Mouse (Mus musculus) embryonic facial prominence, embryonic 15.5 days (tissue): ENCODE results near the gene Lrig3. TPM values are rescaled to one million over a fixed set of nuclear protein-coding genes. Genes with fewer than 3 reads are reported as not detected.

ENCODE experiments used
- ATAC-seq: fragments of 200-750 bp; cut with Nextera tagmentation; 2 replicates; pipeline ENCODE4 v1.8.0; 2017; ENCODE audit warnings: low read depth, moderate TSS enrichment; ENCODE audit not compliant: insufficient number of reproducible peaks, low FRiP score, low TSS enrichment
- H3K27ac ChIP-seq: fragments of 300-500 bp; sonication (generic); replicated peaks from 2 replicates; pipeline ENCODE4 v1.5.1; 2015; ENCODE audit warnings: mild to moderate bottlenecking, inconsistent platforms
- H3K27me3 ChIP-seq: fragments of 300-500 bp; sonication (generic); 2 replicates; pipeline ENCODE4 v1.6.1; 2015; ENCODE audit warnings: inconsistent platforms
- H3K36me3 ChIP-seq: fragments of 300-500 bp; sonication (generic); 2 replicates; pipeline ENCODE4 v1.6.1; 2015; ENCODE audit warnings: mild to moderate bottlenecking, inconsistent platforms
- H3K4me1 ChIP-seq: fragments of 300-500 bp; sonication (generic); 2 replicates; pipeline ENCODE4 v1.6.1; 2015; ENCODE audit warnings: inconsistent platforms
- H3K4me2 ChIP-seq: fragments of 300-500 bp; sonication (generic); replicated peaks from 2 replicates; pipeline ENCODE4 v1.6.1; 2015; ENCODE audit warnings: mild to moderate bottlenecking, inconsistent platforms
- H3K4me3 ChIP-seq: fragments of 300-500 bp; sonication (generic); replicated peaks from 2 replicates; pipeline ENCODE4 v1.5.1; 2015; ENCODE audit warnings: mild to moderate bottlenecking, inconsistent platforms
- H3K9ac ChIP-seq: fragments of 300-500 bp; sonication (generic); 2 replicates; pipeline ENCODE4 v1.6.1; 2015; ENCODE audit warnings: inconsistent platforms
- H3K9me3 ChIP-seq: fragments of 300-500 bp; sonication (generic); replicated peaks from 2 replicates; pipeline ENCODE4 v1.6.1; 2016; ENCODE audit warnings: inconsistent platforms
- WGBS: fragments of 180-500 bp; shearing (Covaris S2); methylation state at CpG from one replicate; pipeline ENCODE4 v1.1.7; 2015; 5-methylcytosine and 5-hydroxymethylcytosine counted together
- polyA plus RNA-seq: library from polyadenylated mRNA; unstranded; fragments of >200 nt; fragmentation: Nextera tagmentation; extraction: Ambion mirVana; gene quantifications from 2 replicates; pipeline ENCODE4 v1.2.1, GENCODE M21; 2015

Lrig3 gene
- polyA plus RNA-seq, 1 experiment from 2014 or later: 32.5 TPM

DNA sequence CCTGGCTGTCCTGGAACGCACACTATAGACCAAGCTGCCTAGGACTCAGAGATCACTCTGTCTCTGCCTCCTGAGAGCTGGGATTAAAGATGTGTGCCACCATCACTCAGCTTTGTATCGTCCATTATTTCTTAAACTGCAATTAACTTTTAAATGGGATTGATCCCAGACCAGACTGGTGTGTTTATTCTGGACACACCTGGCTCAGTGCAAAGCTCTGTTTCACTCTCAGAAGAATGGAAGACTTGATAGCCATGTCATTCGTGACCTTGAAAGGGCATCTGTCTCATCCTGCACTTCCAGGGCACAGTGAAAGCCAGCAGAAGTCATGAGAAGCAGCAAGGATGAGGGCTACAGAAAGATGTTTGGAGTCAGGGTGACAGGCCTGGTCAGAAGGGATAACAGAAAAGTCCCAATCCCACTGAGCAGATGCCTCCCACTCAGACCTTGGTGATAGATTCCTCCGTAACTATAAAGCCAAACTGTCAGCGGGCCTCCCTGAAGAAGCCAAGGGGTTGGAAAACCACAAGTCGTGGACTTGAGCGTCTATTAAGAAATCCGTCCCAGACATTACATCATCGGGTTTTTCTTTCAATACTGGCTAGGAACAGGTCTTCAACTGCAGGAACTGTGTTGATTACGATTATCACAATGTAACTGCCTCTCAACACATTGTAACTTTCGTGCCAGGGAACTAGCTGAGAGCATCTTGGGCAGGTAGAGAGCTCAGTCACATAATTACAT is 25.5 kb upstream of the Lrig3 start:
- H3K4me2 ChIP-seq: no peak overlapping the region
- 60% methylated on average over 11 of the region's 11 CpGs for WGBS
- ATAC-seq: no peak
- H3K27me3 ChIP-seq: no peaks in the 10 kb centered on the region
- H3K27ac ChIP-seq: no peak overlapping the region
- no peak overlapping the region for H3K4me3 ChIP-seq
- H3K4me1 ChIP-seq: peaks cover 12% of the 10 kb centered on the region
- no peak overlapping the region for H3K9ac ChIP-seq
- no peaks in the 10 kb centered on the region for H3K9me3 ChIP-seq
- H3K36me3 ChIP-seq: no peaks in the 10 kb centered on the region

DNA sequence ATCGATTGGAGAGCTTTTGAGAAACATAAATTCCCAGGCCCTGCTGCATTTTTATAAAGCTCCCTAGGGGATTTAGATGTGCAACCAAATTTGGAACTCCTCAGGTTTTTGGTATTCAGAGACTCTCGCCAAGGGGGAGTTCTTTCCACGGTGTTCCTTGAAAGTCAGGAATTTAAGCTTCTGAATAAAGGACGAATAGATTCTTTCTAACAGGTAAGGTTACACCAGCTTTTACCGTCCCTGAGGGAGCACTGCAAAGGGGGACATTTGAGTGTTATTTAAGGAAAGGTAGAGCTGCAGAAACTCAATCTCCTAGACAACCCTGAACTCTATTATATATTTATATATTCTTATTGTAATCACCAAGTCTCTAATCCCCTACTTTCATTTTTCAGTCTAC is 22.9 kb upstream of the Lrig3 start:
- ATAC-seq: no peak
- H3K4me2 ChIP-seq: no peak overlapping the region
- no peak overlapping the region for H3K4me3 ChIP-seq
- no peaks in the 10 kb centered on the region for H3K27me3 ChIP-seq
- no peaks in the 10 kb centered on the region for H3K36me3 ChIP-seq
- no peak overlapping the region for H3K9ac ChIP-seq
- no peak overlapping the region for H3K27ac ChIP-seq
- WGBS: 21% methylated on average over 5 of the region's 5 CpGs
- peaks cover 10% of the 10 kb centered on the region for H3K4me1 ChIP-seq
- H3K9me3 ChIP-seq: no peaks in the 10 kb centered on the region

DNA sequence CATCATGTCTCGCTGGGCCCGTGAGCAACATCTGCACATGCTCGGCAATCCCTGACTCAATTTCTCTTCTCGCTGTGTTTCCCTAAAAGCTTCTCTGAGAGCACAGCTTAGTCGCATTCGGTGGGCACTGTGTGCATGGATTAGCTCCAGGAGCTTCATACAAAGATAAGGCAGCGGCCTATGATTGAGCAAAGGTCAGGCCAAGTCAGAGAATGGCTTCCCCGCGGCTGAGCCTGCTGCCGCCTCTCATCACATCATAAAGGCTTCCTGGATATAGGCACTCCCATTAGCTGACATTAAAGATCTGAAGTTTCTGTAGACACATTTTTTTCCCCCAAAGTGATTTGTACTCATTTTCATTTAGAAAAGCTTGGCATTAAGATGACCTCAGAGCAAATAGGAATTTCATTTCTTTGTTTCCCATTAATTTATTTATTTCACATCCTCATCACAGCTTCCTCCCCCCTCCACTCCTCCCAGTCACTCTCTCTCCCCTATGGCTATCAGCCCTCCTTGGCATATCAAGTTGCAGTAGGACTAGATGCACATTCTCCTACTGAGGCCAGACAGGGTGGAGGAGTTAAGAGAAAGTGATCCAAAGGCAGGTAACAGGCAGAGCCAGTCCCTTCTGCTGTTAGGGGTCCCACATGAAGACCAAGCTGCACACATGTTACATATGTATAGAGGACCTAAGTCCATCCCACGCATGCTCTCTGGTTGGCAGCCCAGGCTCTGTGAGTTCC is 21.0 kb upstream of the Lrig3 start:
- Histone ChIP-seq H3K27me3 (no peaks in the 10 kb centered on the region), H3K9me3 (no peaks in the 10 kb centered on the region), H3K9ac (no peak overlapping the region), H3K4me3 (no peak overlapping the region), H3K4me2 (no peak overlapping the region), H3K27ac (no peak overlapping the region), H3K4me1 (peaks cover 23% of the 10 kb centered on the region), H3K36me3 (no peaks in the 10 kb centered on the region)
- no peak for ATAC-seq
- WGBS: 62% methylated on average over 11 of the region's 11 CpGs

DNA sequence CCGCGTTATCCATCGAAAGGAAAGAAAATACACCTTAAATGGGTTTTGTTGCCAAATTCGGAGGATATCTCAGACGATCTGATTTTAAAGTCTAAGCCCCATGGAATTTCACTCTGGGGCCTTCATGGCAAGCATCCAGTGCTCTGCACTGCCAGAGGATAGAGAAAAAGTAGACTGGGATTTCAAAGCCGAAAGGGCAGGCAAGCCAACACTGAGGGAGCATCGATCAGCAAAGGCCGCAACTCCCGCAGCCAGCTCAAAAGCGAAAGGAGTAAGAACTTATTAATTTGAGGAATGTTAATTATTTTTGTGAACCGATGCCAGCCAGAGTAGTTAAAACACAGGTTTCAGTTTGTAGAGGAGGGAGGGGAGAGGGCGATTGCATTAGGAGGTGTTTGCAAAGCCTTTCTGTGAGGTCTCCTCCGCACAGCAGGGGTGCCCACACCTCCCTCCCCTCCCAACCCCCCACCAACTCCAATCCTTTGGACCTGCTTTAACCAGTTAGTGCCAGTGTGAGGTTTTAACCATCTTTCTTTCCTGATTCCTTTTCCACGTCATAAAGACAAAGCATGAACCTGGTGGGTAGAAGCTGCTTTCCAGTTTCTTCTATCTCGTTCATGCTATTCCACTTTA is 17.0 kb upstream of the Lrig3 start:
- no peak overlapping the region for H3K9ac ChIP-seq
- H3K36me3 ChIP-seq: no peaks in the 10 kb centered on the region
- no peaks in the 10 kb centered on the region for H3K27me3 ChIP-seq
- peak overlapping the region; percentile 18 for H3K4me3 ChIP-seq
- no peak overlapping the region for H3K27ac ChIP-seq
- no peaks in the 10 kb centered on the region for H3K9me3 ChIP-seq
- 22% methylated on average over 15 of the region's 15 CpGs for WGBS
- no peak for ATAC-seq
- peak overlapping the region; percentile 38 for H3K4me2 ChIP-seq
- H3K4me1 ChIP-seq: peaks cover 20% of the 10 kb centered on the region

DNA sequence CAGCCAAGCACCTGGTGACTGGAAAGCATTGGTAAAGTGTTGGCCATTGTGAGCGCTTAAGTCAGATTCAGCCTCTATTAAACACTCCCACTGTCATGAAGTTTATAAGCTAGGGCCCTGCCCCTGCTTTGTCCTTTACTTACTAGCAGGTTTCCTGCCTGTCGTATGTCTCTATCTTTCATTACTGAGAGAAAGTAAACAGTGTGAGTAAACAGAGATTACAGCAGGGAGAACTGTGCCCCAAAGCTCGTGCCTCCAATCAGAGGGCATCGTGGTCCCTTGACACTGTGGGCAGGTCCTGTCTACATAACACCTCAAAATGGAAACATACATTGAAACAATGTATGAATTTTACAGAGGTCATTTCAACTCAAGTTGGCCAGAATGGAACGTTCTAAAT is 14.3 kb upstream of the Lrig3 start:
- Histone ChIP-seq H3K36me3 (no peaks in the 10 kb centered on the region), H3K4me3 (no peak overlapping the region), H3K9me3 (no peaks in the 10 kb centered on the region), H3K9ac (no peak overlapping the region), H3K4me1 (peaks cover 29% of the 10 kb centered on the region), H3K27me3 (no peaks in the 10 kb centered on the region), H3K4me2 (no peak overlapping the region), H3K27ac (no peak overlapping the region)
- 78% methylated on average over 5 of the region's 5 CpGs for WGBS
- ATAC-seq: no peak

DNA sequence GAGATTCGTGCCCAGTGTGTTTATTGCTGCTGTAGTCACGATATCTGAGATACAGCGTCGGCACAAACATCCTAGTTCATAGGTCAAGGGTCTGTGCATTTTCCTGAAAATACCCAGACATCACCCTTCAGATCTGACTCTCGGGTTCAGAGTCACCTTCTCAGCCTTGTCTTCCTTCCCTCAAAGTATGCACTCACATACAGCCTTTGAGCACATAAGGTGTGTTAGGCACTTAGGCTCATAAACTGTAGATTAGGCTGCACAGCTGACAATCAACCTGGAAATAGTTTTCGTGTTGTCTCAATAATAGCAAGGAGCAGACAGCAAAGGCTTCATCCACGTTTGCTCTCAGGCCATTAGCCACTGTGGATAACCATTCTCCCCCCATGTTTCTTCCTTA is 11.6 kb upstream of the Lrig3 start:
- ATAC-seq: no peak
- Histone ChIP-seq H3K27ac (no peak overlapping the region), H3K4me2 (no peak overlapping the region), H3K36me3 (no peaks in the 10 kb centered on the region), H3K9me3 (no peaks in the 10 kb centered on the region), H3K4me3 (no peak overlapping the region), H3K4me1 (peaks cover 18% of the 10 kb centered on the region), H3K27me3 (no peaks in the 10 kb centered on the region), H3K9ac (no peak overlapping the region)
- WGBS: 71% methylated on average over 7 of the region's 7 CpGs

DNA sequence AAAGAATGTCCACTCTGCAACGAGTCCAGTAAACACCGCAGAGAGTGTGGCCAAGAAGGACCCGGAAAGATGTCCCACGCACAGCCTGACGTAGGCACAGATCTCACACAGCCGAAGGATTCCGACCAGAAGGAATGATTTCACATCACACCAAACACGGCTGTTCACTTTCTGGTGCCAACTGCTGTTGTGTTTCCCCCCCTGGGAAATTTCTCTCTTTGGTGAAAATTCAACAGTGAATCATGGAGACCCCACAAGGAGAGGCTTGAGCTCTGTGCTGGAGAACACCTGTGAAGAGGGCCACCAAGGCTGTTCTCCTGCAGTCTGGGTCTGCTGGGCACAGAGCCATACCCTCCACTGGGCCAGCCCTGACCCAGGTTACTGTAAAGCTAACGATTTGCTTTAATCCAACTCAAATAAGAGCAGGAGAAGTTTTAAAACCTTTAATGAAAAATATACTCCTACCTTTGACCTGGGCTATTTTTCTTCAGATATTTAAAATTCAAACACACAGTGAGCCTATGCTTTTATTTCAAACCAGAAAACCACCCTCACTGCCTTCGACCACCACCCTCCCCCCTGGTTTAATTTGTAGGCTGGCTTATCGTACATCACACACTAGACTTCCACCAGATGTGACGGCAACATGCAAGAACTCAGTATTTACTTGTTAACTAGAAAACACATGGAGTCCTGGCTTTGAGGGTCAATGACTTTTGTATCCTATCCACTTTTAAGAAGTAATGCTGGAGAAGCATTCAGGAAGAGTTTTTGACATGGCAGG is 11.0 kb upstream of the Lrig3 start:
- Histone ChIP-seq H3K36me3 (no peaks in the 10 kb centered on the region), H3K4me2 (no peak overlapping the region), H3K9me3 (no peaks in the 10 kb centered on the region), H3K9ac (no peak overlapping the region), H3K27ac (no peak overlapping the region), H3K4me1 (peaks cover 15% of the 10 kb centered on the region), H3K27me3 (no peaks in the 10 kb centered on the region), H3K4me3 (no peak overlapping the region)
- 0 out of 2 replicates have a peak, but pooled peaks have one; percentile 47 for ATAC-seq
- WGBS: 55% methylated on average over 12 of the region's 12 CpGs

DNA sequence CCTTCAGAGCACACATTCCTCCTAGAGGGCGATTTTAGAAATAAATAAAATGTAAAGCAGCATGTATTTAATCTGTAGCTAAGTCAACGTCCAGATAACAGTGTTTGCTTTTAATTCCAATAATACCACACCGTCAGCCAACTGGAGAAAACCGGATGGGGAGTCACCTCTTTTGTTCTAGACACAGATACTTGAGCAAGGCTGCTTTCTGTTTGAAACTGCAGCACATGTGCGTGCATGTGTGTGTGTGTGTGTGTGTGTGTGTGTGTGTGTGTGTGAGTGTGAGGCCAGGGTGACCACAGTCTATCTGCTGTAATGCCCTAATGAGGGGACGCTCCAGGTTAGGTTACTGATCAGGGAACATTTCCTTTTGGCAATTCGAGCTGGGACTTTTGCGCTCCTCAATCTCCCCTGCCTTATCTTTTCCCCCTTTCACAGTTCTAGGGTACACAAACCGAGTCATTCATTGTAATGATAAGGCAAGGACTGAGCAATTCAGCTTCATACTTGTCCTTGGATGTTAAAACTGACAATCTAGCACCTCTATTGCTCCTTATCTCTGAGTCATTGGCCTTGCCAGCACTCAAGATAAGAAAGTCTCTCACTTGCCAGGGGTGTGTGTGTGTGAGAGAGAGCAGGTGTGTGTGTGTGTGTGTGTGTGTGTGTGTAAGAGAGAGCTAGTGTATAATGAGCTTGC is 4.4 kb upstream of the Lrig3 start:
- H3K4me2 ChIP-seq: no peak overlapping the region
- no peak for ATAC-seq
- WGBS: 55% methylated on average over 9 of the region's 9 CpGs

DNA sequence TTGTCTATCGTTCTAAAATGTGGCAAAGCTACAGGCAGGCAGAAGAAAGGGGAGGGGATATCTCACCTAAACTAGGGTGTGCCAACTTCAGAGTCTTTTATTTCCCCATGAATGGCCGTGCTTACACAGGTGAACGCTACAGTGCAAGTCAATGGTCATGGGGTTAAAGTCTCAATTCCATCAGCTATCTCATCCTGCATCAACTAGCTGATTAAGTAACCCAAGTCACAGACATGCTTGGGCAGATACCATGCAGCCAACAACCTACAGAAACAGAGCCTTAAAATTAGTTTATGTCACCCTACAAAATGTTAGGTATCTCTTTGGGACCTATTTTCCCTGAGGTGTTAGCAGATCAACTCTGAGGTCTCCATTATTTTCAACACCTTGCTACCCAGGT is 1.3 kb upstream of the Lrig3 start:
- Histone ChIP-seq H3K4me1 (peaks cover 7% of the 10 kb centered on the region; the same call in 1 of the 2 replicates), H3K27me3 (no peaks in the 10 kb centered on the region), H3K4me3 (no peak overlapping the region), H3K9ac (no peak overlapping the region), H3K27ac (no peak overlapping the region), H3K9me3 (no peaks in the 10 kb centered on the region), H3K4me2 (no peak overlapping the region), H3K36me3 (no peaks in the 10 kb centered on the region)
- no peak for ATAC-seq
- WGBS: 60% methylated on average over 3 of the region's 3 CpGs

More for the DNA sequence above, 4.4 kb upstream of the Lrig3 start:
- Histone ChIP-seq H3K4me3 (no peak overlapping the region), H3K27ac (no peak overlapping the region), H3K4me1 (peaks cover 13% of the 10 kb centered on the region; the same call in 1 of the 2 replicates), H3K9me3 (no peaks in the 10 kb centered on the region), H3K9ac (no peak overlapping the region), H3K36me3 (no peaks in the 10 kb centered on the region), H3K27me3 (no peaks in the 10 kb centered on the region)

DNA sequence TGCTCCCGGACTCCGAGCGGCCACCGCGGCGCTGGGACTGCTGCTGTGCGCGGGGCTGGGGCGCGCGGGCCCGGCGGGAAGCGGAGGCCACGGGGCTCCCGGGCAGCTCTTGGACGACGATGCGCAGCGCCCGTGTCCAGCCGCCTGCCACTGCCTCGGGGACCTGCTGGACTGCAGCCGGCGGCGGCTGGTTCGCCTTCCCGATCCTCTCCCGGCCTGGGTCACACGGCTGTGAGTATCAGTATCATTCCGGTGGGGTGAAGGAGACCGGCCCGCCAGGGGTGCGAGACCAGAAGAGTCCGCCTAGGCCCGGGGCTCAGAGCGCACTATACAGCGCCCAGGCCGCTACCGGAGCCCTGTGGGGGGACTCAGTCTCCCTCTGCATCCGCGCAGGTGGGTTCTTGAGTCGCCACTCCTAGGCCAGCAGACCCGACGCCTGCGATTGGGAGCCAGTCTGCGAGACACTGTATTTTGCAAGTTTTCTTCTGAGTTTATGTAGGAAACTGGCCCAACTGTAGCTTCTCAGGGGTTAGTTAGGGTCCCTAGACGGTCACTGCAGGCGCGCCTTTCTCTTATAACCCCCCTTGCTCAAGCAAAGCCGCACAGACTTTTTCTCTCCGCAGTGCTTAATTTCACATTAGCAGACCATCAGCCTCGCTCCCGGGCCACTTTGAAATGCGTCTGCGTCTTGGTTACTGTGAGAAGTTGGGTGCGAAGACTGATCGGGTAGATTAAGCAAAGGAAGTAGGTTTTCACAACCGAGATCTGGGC is 698 bp downstream of the Lrig3 start:
- WGBS: under 1% methylated on average over 49 of the region's 59 CpGs
- ATAC-seq: peak; percentile 48
- Histone ChIP-seq H3K4me3 (peak overlapping the region; percentile 98), H3K9me3 (no peaks in the 10 kb centered on the region), H3K27me3 (no peaks in the 10 kb centered on the region), H3K9ac (peak overlapping the region; percentile 99), H3K27ac (peak overlapping the region; percentile 96), H3K4me2 (peak overlapping the region; percentile 67), H3K4me1 (peaks cover 22% of the 10 kb centered on the region), H3K36me3 (no peaks in the 10 kb centered on the region)
